Mouse (Mus musculus): ENCODE results near the gene Fars2. TPM values are rescaled to one million over a fixed set of nuclear protein-coding genes. Genes with fewer than 3 reads are reported as not detected.

The Fars2 gene
- polyA plus RNA-seq, 1 experiment: 34.9 TPM

DNA sequence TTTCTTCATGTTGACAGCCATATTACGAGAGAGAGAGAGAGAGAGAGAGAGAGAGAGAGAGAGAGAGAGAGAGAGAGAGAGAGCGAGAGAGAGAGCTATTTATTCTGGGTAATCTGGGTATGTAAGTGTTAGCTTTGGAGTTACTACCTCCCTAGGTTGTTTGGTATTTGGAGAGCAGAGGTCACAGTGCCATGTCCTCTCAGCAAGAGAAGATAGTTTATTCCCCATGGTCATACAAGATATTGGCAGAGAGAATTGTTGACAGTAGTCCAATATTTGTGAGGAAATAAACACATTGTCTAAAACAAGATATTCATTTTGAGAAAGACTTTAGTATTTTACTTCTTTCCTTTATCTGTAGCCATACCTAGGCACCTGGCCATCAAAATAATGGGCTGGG is 596.9 kb downstream of the Fars2 start:
- Histone ChIP-seq H3K4me3 (replicated peaks; ENCODE audit: extremely low read depth, low read depth, low read length) (no peak overlapping the region), H3K4me1 (ENCODE audit: control insufficient read depth, insufficient read depth, low read length) (peaks cover 2% of the 10 kb centered on the region; the same call in 1 of the 2 replicates)
- DNase-seq: no peak
- WGBS: 62% methylated on average over 2 of the region's 2 CpGs
- TF ChIP-seq CTCF (IDR thresholded peaks at IDR 0.05; ENCODE audit: insufficient read depth, low read length): no peak
- TF ChIP-seq POLR2A (IDR thresholded peaks at IDR 0.05; ENCODE audit: borderline replicate concordance, extremely low read depth, low read depth, low read length): no peak

DNA sequence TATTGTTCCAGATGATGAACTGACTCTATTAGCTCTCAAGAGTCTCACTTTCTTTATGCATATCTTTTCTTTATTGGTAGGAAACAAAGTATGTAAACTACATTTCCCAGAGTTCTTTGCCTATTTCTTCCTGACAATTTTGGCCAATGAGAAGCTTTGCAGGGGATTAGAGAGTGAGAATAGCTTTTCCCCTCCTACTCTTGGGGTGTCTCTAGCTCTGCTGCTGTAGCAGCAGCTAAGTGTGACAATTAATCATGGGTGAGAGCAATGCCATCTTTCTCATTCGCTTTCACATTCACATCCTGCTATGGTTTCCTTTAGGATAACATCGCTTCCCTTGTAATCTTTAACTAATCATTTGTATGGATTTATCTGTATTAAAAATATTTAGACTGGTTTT is 599.5 kb downstream of the Fars2 start:
- no peak overlapping the region for H3K4me3 ChIP-seq (replicated peaks; ENCODE audit: extremely low read depth, low read depth, low read length)
- 53% methylated on average over 2 of the region's 2 CpGs for WGBS
- DNase-seq: no peak
- TF ChIP-seq CTCF (IDR thresholded peaks at IDR 0.05; ENCODE audit: insufficient read depth, low read length): no peak
- no peak for TF ChIP-seq POLR2A (IDR thresholded peaks at IDR 0.05; ENCODE audit: borderline replicate concordance, extremely low read depth, low read depth, low read length)
- H3K4me1 ChIP-seq (ENCODE audit: control insufficient read depth, insufficient read depth, low read length): peaks cover 2% of the 10 kb centered on the region; the same call in 1 of the 2 replicates

DNA sequence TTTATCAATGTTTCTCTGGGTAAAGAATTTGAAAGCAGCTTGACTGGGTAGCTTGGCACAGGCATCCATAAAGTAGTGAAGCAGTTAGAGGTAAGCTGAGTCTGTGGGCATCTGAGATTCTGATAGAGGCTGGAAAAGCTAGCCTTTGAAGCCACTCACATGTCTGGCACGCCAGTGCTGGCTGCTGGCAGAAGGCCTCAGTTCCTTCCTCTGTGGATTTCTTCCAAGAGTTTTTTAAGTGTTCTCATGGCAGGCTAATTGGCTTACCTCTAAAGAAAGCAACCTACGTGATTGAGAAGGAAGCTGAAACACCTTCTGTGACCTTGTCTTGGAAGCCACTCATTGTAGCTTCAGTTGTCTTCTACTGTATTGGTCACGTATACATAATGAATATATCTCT is 600.2 kb downstream of the Fars2 start:
- Histone ChIP-seq H3K4me1 (ENCODE audit: control insufficient read depth, insufficient read depth, low read length) (peaks cover 2% of the 10 kb centered on the region; the same call in 1 of the 2 replicates), H3K4me3 (replicated peaks; ENCODE audit: extremely low read depth, low read depth, low read length) (no peak overlapping the region)
- TF ChIP-seq CTCF (IDR thresholded peaks at IDR 0.05; ENCODE audit: insufficient read depth, low read length) (no peak), POLR2A (IDR thresholded peaks at IDR 0.05; ENCODE audit: borderline replicate concordance, extremely low read depth, low read depth, low read length) (no peak)
- no peak for DNase-seq
- 28% methylated on average over 3 of the region's 3 CpGs for WGBS

DNA sequence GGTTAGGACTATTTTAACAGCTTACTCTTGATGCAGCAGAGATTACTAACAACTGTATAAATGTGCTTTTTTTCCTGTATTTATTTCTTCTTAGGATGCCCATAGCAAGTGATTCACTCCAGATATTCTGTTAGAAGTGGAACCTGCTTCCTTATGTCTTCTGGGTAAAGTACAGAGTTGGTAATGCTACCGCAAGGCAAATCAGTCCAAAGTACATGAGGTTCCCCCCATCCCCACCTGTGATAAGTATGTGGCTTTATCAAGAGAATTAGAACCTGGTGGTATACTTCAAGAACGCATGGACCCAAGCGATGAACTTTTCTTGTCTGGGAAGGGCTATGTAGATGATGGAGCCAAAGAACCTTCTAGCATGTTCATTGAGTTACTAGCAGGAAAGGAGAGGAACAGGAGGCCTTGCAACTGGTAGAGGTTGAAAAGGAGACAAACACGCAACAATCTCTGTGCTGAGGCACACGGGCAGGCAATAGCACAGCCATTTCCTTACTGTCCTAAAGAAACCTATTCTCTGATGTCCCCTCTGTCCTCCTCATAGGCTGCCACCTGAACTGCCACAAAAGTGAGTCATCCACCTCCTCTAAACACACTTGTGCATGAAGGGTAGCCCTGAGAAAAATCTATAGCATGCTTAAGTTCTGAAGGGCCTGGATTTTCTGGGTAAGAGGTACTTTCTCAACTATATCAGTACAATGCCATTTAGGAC is 603.2 kb downstream of the Fars2 start:
- H3K4me1 ChIP-seq (ENCODE audit: control insufficient read depth, insufficient read depth, low read length): peaks cover 5% of the 10 kb centered on the region; the same call in 1 of the 2 replicates
- 93% methylated on average over 5 of the region's 5 CpGs for WGBS
- no peak overlapping the region for H3K4me3 ChIP-seq (replicated peaks; ENCODE audit: extremely low read depth, low read depth, low read length)
- TF ChIP-seq POLR2A (IDR thresholded peaks at IDR 0.05; ENCODE audit: borderline replicate concordance, extremely low read depth, low read depth, low read length): no peak
- TF ChIP-seq CTCF (IDR thresholded peaks at IDR 0.05; ENCODE audit: insufficient read depth, low read length): no peak
- DNase-seq: no peak

DNA sequence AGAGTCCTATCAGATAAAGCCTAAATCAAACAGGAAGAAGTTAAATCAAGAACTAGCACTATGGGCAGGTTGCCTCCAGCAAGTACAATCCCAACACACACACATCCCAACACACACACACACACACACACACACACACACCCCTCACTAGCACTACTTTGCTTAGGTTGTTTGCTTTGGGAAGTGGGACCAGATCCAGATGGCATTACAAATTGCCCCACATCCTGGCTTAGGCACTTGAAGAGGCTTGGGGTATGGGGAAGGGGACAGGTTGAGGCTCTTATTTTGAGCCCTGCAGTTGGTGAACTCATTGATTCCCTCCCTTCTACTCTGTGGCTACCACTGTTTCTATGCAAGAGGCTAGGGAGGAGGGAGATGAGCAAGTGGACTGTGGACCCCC is 605.1 kb downstream of the Fars2 start:
- Histone ChIP-seq H3K4me1 (ENCODE audit: control insufficient read depth, insufficient read depth, low read length) (peaks cover 6% of the 10 kb centered on the region; the same call in 1 of the 2 replicates), H3K4me3 (replicated peaks; ENCODE audit: extremely low read depth, low read depth, low read length) (no peak overlapping the region)
- no peak for DNase-seq
- TF ChIP-seq POLR2A (IDR thresholded peaks at IDR 0.05; ENCODE audit: borderline replicate concordance, extremely low read depth, low read depth, low read length) (no peak), CTCF (IDR thresholded peaks at IDR 0.05; ENCODE audit: insufficient read depth, low read length) (no peak)

DNA sequence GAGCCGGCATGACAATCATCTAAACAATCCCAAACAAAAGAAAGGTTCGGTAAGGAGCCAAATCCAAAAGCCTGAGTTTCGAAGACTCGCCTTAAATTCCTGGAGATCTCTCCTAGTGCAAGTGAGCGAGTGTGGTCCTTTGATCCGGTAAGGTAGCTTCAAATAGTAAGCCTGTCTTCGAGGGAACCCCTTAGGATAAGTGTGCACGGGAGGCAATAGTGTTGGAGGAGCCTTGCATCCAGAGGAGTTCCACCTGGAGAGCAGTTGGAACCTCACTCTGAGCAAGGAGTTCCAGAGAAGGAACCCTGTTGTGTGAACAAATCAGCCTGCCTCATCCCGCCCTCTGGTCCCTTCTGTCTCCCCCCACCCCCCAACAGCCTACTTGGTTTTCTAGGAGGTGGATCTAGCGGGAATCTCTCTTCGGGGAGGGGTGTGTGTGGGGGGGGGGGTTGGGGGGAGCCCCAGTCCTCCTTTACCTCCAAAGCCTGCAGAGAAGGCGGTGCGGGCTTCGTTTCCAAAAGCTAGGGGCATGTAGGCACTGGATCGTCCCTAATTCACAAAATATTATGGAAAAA is 606.6 kb downstream of the Fars2 start:
- peaks cover 4% of the 10 kb centered on the region; the same call in 1 of the 2 replicates for H3K4me1 ChIP-seq (ENCODE audit: control insufficient read depth, insufficient read depth, low read length)
- TF ChIP-seq POLR2A (IDR thresholded peaks at IDR 0.05; ENCODE audit: borderline replicate concordance, extremely low read depth, low read depth, low read length) (no peak), CTCF (IDR thresholded peaks at IDR 0.05; ENCODE audit: insufficient read depth, low read length) (no peak)
- no peak overlapping the region for H3K4me3 ChIP-seq (replicated peaks; ENCODE audit: extremely low read depth, low read depth, low read length)
- WGBS: 10% methylated on average over 15 of the region's 15 CpGs
- no peak for DNase-seq

DNA sequence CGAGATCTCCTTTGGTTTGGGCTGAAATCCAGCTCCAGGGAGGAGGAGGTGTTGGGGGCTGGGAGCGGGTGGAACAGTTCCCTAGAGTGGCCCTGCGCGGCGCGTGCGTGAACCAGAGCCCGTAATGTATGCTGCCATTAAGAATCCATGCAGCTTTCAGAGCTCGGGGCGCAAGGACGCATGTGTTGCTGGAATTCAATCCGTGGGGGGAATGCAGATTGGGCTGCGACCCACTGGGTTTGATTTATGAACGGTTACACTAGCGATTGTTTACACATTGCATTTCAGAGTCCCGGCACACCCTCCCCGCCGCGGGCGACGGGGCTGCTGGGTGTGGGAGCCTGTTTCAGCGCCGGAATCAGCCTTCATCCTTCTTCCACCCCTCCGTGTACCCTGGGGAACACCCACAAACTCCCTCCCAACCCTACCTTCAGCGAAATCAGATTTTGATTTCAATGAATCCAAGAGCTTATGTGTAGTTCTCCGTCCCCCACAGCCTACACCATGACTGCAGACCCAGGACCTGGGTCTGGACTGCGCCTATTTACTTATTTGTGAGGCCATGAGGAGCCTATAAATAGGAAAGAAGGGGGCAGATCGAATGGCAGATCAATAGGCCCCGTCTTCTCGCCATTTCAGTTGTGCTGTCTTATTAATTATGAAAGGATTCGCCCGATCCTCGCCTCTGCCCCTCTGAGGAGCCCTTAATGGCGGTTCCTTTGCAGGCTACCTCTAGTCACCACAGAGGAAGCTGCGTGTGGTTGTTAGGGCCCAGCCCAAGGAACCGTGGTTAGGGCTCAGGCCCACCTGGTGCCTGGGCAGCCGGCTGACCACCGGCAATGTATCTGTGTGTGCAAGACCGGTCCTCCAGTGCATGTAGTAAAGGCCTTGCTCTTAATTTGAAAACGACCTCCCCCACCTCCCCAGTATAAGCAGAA is 607.6 kb downstream of the Fars2 start:
- Histone ChIP-seq H3K4me1 (ENCODE audit: control insufficient read depth, insufficient read depth, low read length) (peaks cover 4% of the 10 kb centered on the region; the same call in 1 of the 2 replicates), H3K4me3 (replicated peaks; ENCODE audit: extremely low read depth, low read depth, low read length) (no peak overlapping the region)
- WGBS: 5% methylated on average over 40 of the region's 40 CpGs
- no peak for TF ChIP-seq POLR2A (IDR thresholded peaks at IDR 0.05; ENCODE audit: borderline replicate concordance, extremely low read depth, low read depth, low read length)
- no peak for TF ChIP-seq CTCF (IDR thresholded peaks at IDR 0.05; ENCODE audit: insufficient read depth, low read length)
- DNase-seq: peak; percentile 40

DNA sequence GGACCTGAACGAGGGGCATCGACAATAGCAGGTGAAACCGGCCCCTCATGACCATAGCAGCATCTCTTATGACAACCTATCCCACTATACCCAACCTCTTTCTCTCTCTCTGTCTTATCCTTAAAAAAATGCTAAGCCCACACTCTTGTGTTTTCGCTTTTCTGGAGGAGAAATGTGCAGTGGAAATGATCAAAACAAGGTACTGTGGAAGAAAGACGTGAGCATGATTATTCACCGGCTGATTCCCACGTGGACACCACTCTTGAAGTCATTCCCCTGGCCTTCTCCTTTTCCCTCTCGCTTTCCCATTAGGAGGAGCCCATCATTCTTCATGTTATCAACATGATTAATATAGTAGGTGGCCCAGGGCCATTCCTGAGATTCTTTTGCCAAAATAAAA is 608.7 kb downstream of the Fars2 start:
- H3K4me1 ChIP-seq (ENCODE audit: control insufficient read depth, insufficient read depth, low read length): peaks cover 4% of the 10 kb centered on the region; the same call in 1 of the 2 replicates
- H3K4me3 ChIP-seq (replicated peaks; ENCODE audit: extremely low read depth, low read depth, low read length): no peak overlapping the region
- no peak for DNase-seq
- whole genome bisulfite sequencing: 12% methylated on average over 8 of the region's 8 CpGs
- TF ChIP-seq CTCF (IDR thresholded peaks at IDR 0.05; ENCODE audit: insufficient read depth, low read length) (no peak), POLR2A (IDR thresholded peaks at IDR 0.05; ENCODE audit: borderline replicate concordance, extremely low read depth, low read depth, low read length) (no peak)

DNA sequence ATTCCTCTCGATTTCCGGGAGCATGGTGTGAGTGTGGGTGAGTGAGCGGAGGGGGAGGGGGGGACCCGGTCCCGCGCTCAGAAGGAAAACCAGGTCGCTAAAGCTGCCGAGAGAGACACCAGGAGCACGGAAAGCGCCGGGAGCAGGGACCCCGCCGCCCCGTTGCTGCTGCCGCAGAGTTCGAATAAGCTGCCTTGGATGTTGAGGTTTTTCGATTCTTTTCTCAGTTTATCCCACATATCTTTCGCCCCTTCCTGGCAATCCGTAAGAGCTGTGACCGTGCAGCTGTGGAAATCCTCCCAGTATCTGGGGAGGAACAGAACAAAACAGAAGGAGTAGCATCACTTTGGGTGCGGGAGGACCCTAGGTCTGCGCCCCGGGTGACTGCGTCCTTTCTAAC is 609.3 kb downstream of the Fars2 start:
- Histone ChIP-seq H3K4me3 (replicated peaks; ENCODE audit: extremely low read depth, low read depth, low read length) (no peak overlapping the region), H3K4me1 (ENCODE audit: control insufficient read depth, insufficient read depth, low read length) (peaks cover 6% of the 10 kb centered on the region; the same call in 1 of the 2 replicates)
- peak; percentile 21 for DNase-seq
- TF ChIP-seq CTCF (IDR thresholded peaks at IDR 0.05; ENCODE audit: insufficient read depth, low read length): no peak
- no peak for TF ChIP-seq POLR2A (IDR thresholded peaks at IDR 0.05; ENCODE audit: borderline replicate concordance, extremely low read depth, low read depth, low read length)
- WGBS: 2% methylated on average over 24 of the region's 24 CpGs
